ENCODE assay signal across 8 mouse cellular contexts in genomic region chr5:135250186-135251078, GRCm38 (mm10). TPM values are rescaled to one million over a fixed set of nuclear protein-coding genes. Genes with fewer than 3 reads are reported as not detected.
A peak's percentile ranks its signal among the peaks of the same experiment; 100 is the strongest.
DNase-seq lines count a peak whose midpoint lies in the region; ATAC-seq and TF ChIP-seq lines count a peak whose summit lies in the region.

No protein-coding gene starts in this region.

- TF ChIP-seq POLR2A in heart, adult 2 months (IDR thresholded peaks at IDR 0.05; ENCODE audit: insufficient read depth, low read depth, low read length): no peak

- H3K4me1 ChIP-seq in heart, adult 2 months (ENCODE audit: control insufficient read depth, insufficient read depth, low read length): peaks cover 1% of the 10 kb centered on the region
- peaks cover 61% of the 10 kb centered on the region for H3K4me1 ChIP-seq in embryonic facial prominence, embryonic 10.5 days
- peaks cover 11% of the 10 kb centered on the region; the same call in 1 of the 2 replicates for H3K4me1 ChIP-seq in hindbrain, embryonic 14.5 days (replicated peaks; ENCODE audit: control insufficient read depth, insufficient read depth, low read length)

- no peak for TF ChIP-seq CTCF in heart, adult 2 months (IDR thresholded peaks at IDR 0.05)

- H3K4me2 ChIP-seq in hindbrain, embryonic 14.5 days (replicated peaks): peak overlapping the region; percentile 98

- peak; percentile 23 for ATAC-seq in hindbrain, embryonic 14.5 days (ENCODE audit: low FRiP score)
- ATAC-seq in megakaryocyte-erythroid progenitor cell, adult 5-6 weeks (replicated peaks; ENCODE audit: low FRiP score, low TSS enrichment, poor library complexity, severe bottlenecking): peak; percentile 9

- H3K4me3 ChIP-seq in heart, adult 2 months: peak overlapping the region; percentile 47
- H3K4me3 ChIP-seq in embryonic facial prominence, embryonic 10.5 days: peak overlapping the region; percentile 74
- H3K4me3 ChIP-seq in hindbrain, embryonic 14.5 days (replicated peaks; ENCODE audit: low read length): peak overlapping the region; percentile 70

- 4% methylated on average over 86 of the region's 92 CpGs for WGBS in heart, adult 2 months
- 2% methylated on average over 92 of the region's 92 CpGs for WGBS in embryonic facial prominence, embryonic 10.5 days
- WGBS in hindbrain, embryonic 14.5 days: under 1% methylated on average over 90 of the region's 92 CpGs

- no peaks in the 10 kb centered on the region for H3K27me3 ChIP-seq in heart, adult 2 months (ENCODE audit: control insufficient read depth, insufficient read depth, low read length)
- peaks cover 31% of the 10 kb centered on the region for H3K27me3 ChIP-seq in embryonic facial prominence, embryonic 10.5 days (replicated peaks; ENCODE audit: low read depth, poor library complexity, severe bottlenecking)
- peaks cover 10% of the 10 kb centered on the region; the same call in 1 of the 2 replicates for H3K27me3 ChIP-seq in hindbrain, embryonic 14.5 days (ENCODE audit: control insufficient read depth, insufficient read depth, low read length)

- H3K9me3 ChIP-seq in embryonic facial prominence, embryonic 10.5 days: no peaks in the 10 kb centered on the region
- no peaks in the 10 kb centered on the region for H3K9me3 ChIP-seq in hindbrain, embryonic 14.5 days (ENCODE audit: control insufficient read depth, low read length)

- intact Hi-C loops in heart, adult 2 months (cut with DNase I): no loop called here

- peak overlapping the region; percentile 54 for H3K9ac ChIP-seq in heart, adult 2 months (ENCODE audit: low read depth, low read length)
- peak overlapping the region; percentile 69 for H3K9ac ChIP-seq in hindbrain, embryonic 14.5 days

- no peaks in the 10 kb centered on the region for H3K79me2 ChIP-seq in heart, adult 2 months (replicated peaks; ENCODE audit: control insufficient read depth, insufficient read depth, low read length)

- DNase-seq in heart, adult 2 months: peak in 1 of 2 experiments; percentile 41
- DNase-seq in heart, postnatal 4 days: no peak
- DNase-seq in ES-CJ7 (ENCODE audit: low read depth, low spot score): peak; percentile 31
- no peak for DNase-seq in embryonic facial prominence, embryonic 10.5 days (ENCODE audit: low spot score)
- DNase-seq in hindbrain, embryonic 14.5 days (ENCODE audit: low spot score): no peak
- peak; percentile 32 for DNase-seq in thymus, postnatal 14 days
- no peak for DNase-seq in urinary bladder, adult 2 months (ENCODE audit: low spot score)

- H3K27ac ChIP-seq in heart, adult 2 months: no peak overlapping the region
- H3K27ac ChIP-seq in embryonic facial prominence, embryonic 10.5 days (replicated peaks): peak overlapping the region; percentile 78
- peak overlapping the region; percentile 23; the same call in 1 of the 2 replicates for H3K27ac ChIP-seq in hindbrain, embryonic 14.5 days

- no peaks in the 10 kb centered on the region for H3K36me3 ChIP-seq in heart, adult 2 months (ENCODE audit: control insufficient read depth, insufficient read depth, low read length)
- peaks cover 24% of the 10 kb centered on the region for H3K36me3 ChIP-seq in embryonic facial prominence, embryonic 10.5 days (replicated peaks)
- H3K36me3 ChIP-seq in hindbrain, embryonic 14.5 days (replicated peaks; ENCODE audit: control insufficient read depth, insufficient read depth): peaks cover 11% of the 10 kb centered on the region

- no peak for TF ChIP-seq EP300 in heart, adult 2 months (IDR thresholded peaks at IDR 0.05; ENCODE audit: insufficient read depth, low read depth, low read length)

RNA-seq across cellular contexts. Expression of gene Fzd9, which starts 0.6 kb away (rescaled TPM):
- total RNA-seq in heart, adult 2 months (2021): 1 to 10 TPM in 1 of 2 experiments, under 1 TPM in 1; 0.78 to 1.3 TPM
- polyA plus RNA-seq in heart, adult 2 months (2012; rRNA removed): 1.8 TPM in 2 replicates
- total RNA-seq in heart, postnatal 4 days (2021): 1 to 10 TPM; 1.2 to 1.7 TPM
- polyA plus RNA-seq in embryonic facial prominence, embryonic 10.5 days (2016; fragmentation: Nextera tagmentation; extraction: Ambion mirVana): 3.3 and 5.1 TPM in 2 replicates
- polyA plus RNA-seq in hindbrain, embryonic 14.5 days (2014; fragmentation: Nextera tagmentation; extraction: Ambion mirVana): 14.7 and 15.9 TPM in 2 replicates
- 0.30 and 0.37 TPM in 2 replicates for total RNA-seq in megakaryocyte-erythroid progenitor cell, adult 5-6 weeks (2014; fragmentation: Nextera tagmentation)
- total RNA-seq in megakaryocyte-erythroid progenitor cell, adult 5-6 weeks (2017): 0.38 TPM in 1 of 2 replicates, not detected in the other
- 0.07 and 0.11 TPM in 2 replicates for polyA plus RNA-seq in urinary bladder, adult 2 months (2012; rRNA removed)

Comparison
In these comparisons a context has a peak if more than half of its experiments do, and no peak if none do; other contexts are left out.
1. DNase-seq: peak in ES-CJ7 (single experiment) and thymus, postnatal 14 days (single experiment); none in heart, postnatal 4 days (single experiment), embryonic facial prominence, embryonic 10.5 days (single experiment), hindbrain, embryonic 14.5 days (single experiment) and urinary bladder, adult 2 months (single experiment).
2. Peak in every context shown above with its lines, with median percentiles within 50 percentile points of each other: H3K4me3 ChIP-seq.